Mouse (Mus musculus) forebrain, embryonic 14.5 days (tissue): ENCODE results near the gene Olfr1006. TPM values are rescaled to one million over a fixed set of nuclear protein-coding genes. Genes with fewer than 3 reads are reported as not detected.

Experiments
- polyA plus RNA-seq: library from polyadenylated mRNA; unstranded; fragments of >200 nt; fragmentation: Nextera tagmentation; extraction: Ambion mirVana; gene quantifications from 2 replicates; pipeline ENCODE4 v1.2.1, GENCODE M21; 2014

Olfr1006 gene
- polyA plus RNA-seq, 1 experiment from 2014 or later, result not detected

Other genes starting within 250 kb of the Olfr1006 start
- gene Olfr994, start 242.3 kb downstream of the Olfr1006 start, polyA plus RNA-seq, result not detected in 2 replicates
- not detected in 2 replicates for gene Olfr995, start 235.1 kb downstream of the Olfr1006 start, polyA plus RNA-seq
- 0.08 and 0.12 TPM in 2 replicates for gene 4833423E24Rik, start 159.7 kb downstream of the Olfr1006 start, polyA plus RNA-seq
- gene Olfr996, start 99.6 kb downstream of the Olfr1006 start, polyA plus RNA-seq, result not detected in 2 replicates
- gene Olfr998, start 89.8 kb downstream of the Olfr1006 start, polyA plus RNA-seq, result not detected in 2 replicates
- gene Olfr1000, start 66.9 kb downstream of the Olfr1006 start, polyA plus RNA-seq, result not detected in 2 replicates
- not detected in 2 replicates for gene Olfr1002, start 28.1 kb downstream of the Olfr1006 start, polyA plus RNA-seq
- not detected in 2 replicates for gene Olfr154, start 14.3 kb downstream of the Olfr1006 start, polyA plus RNA-seq
- gene Olfr1008, start 10.7 kb upstream of the Olfr1006 start, polyA plus RNA-seq, result not detected in 2 replicates
- gene Olfr1009, start 36.7 kb upstream of the Olfr1006 start, polyA plus RNA-seq, result not detected in 2 replicates
- not detected in 2 replicates for gene Olfr1012, start 84.0 kb upstream of the Olfr1006 start, polyA plus RNA-seq
- gene Olfr1013, start 88.3 kb upstream of the Olfr1006 start, polyA plus RNA-seq, result not detected in 2 replicates
- not detected in 2 replicates for gene Olfr1014, start 93.9 kb upstream of the Olfr1006 start, polyA plus RNA-seq
- not detected in 2 replicates for gene Olfr1015, start 103.2 kb upstream of the Olfr1006 start, polyA plus RNA-seq
- not detected in 2 replicates for gene Olfr1016, start 123.8 kb upstream of the Olfr1006 start, polyA plus RNA-seq
- gene Olfr1018, start 139.7 kb upstream of the Olfr1006 start, polyA plus RNA-seq, result not detected in 2 replicates
- not detected in 2 replicates for gene Olfr1019, start 166.7 kb upstream of the Olfr1006 start, polyA plus RNA-seq
- gene Olfr1020, start 168.3 kb upstream of the Olfr1006 start, polyA plus RNA-seq, result not detected in 2 replicates
- gene Olfr1022, start 189.8 kb upstream of the Olfr1006 start, polyA plus RNA-seq, result not detected in 2 replicates
- not detected in 2 replicates for gene Olfr1023, start 206.9 kb upstream of the Olfr1006 start, polyA plus RNA-seq
- gene Olfr1024, start 226.3 kb upstream of the Olfr1006 start, polyA plus RNA-seq, result not detected in 2 replicates
- gene Olfr1025-ps1, start 236.4 kb upstream of the Olfr1006 start, polyA plus RNA-seq, result not detected in 2 replicates
- not detected in 2 replicates for gene Olfr1026, start 242.8 kb upstream of the Olfr1006 start, polyA plus RNA-seq